ENCODE assay signal across 22 mouse cellular contexts in the genomic region with DNA sequence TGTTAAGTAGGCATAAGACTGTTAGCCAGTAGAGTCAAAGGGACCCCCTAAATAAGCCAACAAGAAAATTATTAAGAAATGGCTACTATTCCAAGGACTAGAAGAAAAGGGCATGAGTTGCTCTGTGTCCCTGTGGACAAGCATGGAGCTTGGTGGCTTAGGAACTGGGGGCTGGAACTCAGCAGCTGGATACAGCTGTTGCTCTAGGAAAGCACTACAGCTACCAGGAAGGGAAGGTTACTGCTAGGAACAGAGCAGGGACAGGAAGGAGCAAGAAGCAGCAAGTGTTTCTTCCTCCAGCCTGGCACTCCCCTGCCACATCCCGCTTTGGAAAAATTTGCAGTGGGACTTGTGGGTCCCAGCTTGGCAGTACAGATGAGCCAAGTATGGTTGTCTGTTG.
A peak's percentile ranks its signal among the peaks of the same experiment; 100 is the strongest.
DNase-seq lines count a peak whose midpoint lies in the region; ATAC-seq and TF ChIP-seq lines count a peak whose summit lies in the region.
"Had no signal": no experiment of that assay in that cellular context is flagged by ENCODE, and none has a peak within 500 bp of the region (broad histone marks: within the 10 kb centered on the region; RNA-seq: fewer than 3 reads in every experiment).

No protein-coding gene starts in this region.

- 82% methylated on average over 1 of the region's 1 CpGs for WGBS in heart, adult 2 months
- 77% methylated on average over 1 of the region's 1 CpGs for WGBS in heart, embryonic 11.5 days (ENCODE audit: insufficient replicate concordance)
- WGBS in stomach, embryonic 16.5 days: 57% methylated on average over 1 of the region's 1 CpGs

- peak; percentile 77; the same call in 1 of the 2 replicates for TF ChIP-seq EP300 in heart, adult 2 months (IDR thresholded peaks at IDR 0.05; ENCODE audit: insufficient read depth, low read depth, low read length)

- peak; percentile 32 to 38 for DNase-seq in heart, adult 2 months
- peak; percentile 24 to 36 for DNase-seq in kidney, postnatal 4 days
- DNase-seq in kidney, adult 8-10 months: no peak
- peak; percentile 15 to 27 for DNase-seq in heart, postnatal 36 days
- DNase-seq in embryo, embryonic 10.5 days (ENCODE audit: low spot score): no peak
- DNase-seq: adrenal gland, postnatal 14 days; cerebellum, adult 9-11 months; gastrocnemius, postnatal 14 days; liver; retina, postnatal 1 day; thymus, postnatal 4 days had no signal

- H3K27me3 ChIP-seq in heart, adult 2 months (ENCODE audit: control insufficient read depth, insufficient read depth, low read length): no peaks in the 10 kb centered on the region
- no peaks in the 10 kb centered on the region for H3K27me3 ChIP-seq in heart, embryonic 11.5 days (ENCODE audit: control insufficient read depth, insufficient read depth, low read length)
- no peaks in the 10 kb centered on the region for H3K27me3 ChIP-seq in stomach, embryonic 16.5 days (ENCODE audit: control insufficient read depth, insufficient read depth, low read length)
- H3K27me3 ChIP-seq: embryonic facial prominence, embryonic 12.5 days; forebrain, embryonic 13.5 days had no signal

- no peak overlapping the region for H3K4me3 ChIP-seq in heart, adult 2 months
- H3K4me3 ChIP-seq in heart, embryonic 11.5 days (ENCODE audit: low read depth, low read length): no peak overlapping the region
- no peak overlapping the region for H3K4me3 ChIP-seq in stomach, embryonic 16.5 days (replicated peaks; ENCODE audit: low read length)
- H3K4me3 ChIP-seq: embryonic facial prominence, embryonic 12.5 days; erythroblast, embryonic 14.5 days; forebrain, embryonic 13.5 days; midbrain, embryonic 10.5 days had no signal

- H3K4me1 ChIP-seq in heart, adult 2 months (ENCODE audit: control insufficient read depth, insufficient read depth, low read length): peaks cover 4% of the 10 kb centered on the region
- H3K4me1 ChIP-seq in heart, embryonic 11.5 days (ENCODE audit: control insufficient read depth, insufficient read depth, low read length): no peaks in the 10 kb centered on the region
- H3K4me1 ChIP-seq in stomach, embryonic 16.5 days (ENCODE audit: control insufficient read depth, insufficient read depth, low read length): no peaks in the 10 kb centered on the region
- H3K4me1 ChIP-seq: embryonic facial prominence, embryonic 12.5 days; forebrain, embryonic 13.5 days; midbrain, embryonic 10.5 days had no signal

- H3K36me3 ChIP-seq in heart, adult 2 months (ENCODE audit: control insufficient read depth, insufficient read depth, low read length): peaks cover 3% of the 10 kb centered on the region; the same call in 1 of the 2 replicates
- H3K36me3 ChIP-seq in heart, embryonic 11.5 days (ENCODE audit: control insufficient read depth, insufficient read depth, low read length): no peaks in the 10 kb centered on the region
- H3K36me3 ChIP-seq in stomach, embryonic 16.5 days (ENCODE audit: control insufficient read depth, insufficient read depth, low read length): no peaks in the 10 kb centered on the region
- H3K36me3 ChIP-seq: embryonic facial prominence, embryonic 12.5 days; G1E; midbrain, embryonic 10.5 days had no signal

- no peaks in the 10 kb centered on the region for H3K79me2 ChIP-seq in heart, adult 2 months (replicated peaks; ENCODE audit: control insufficient read depth, insufficient read depth, low read length)

- no peaks in the 10 kb centered on the region for H3K9me3 ChIP-seq in heart, embryonic 11.5 days (replicated peaks; ENCODE audit: control insufficient read depth, low read length)
- H3K9me3 ChIP-seq in stomach, embryonic 16.5 days (replicated peaks; ENCODE audit: control insufficient read depth, low read length): no peaks in the 10 kb centered on the region
- H3K9me3 ChIP-seq: embryonic facial prominence, embryonic 12.5 days; forebrain, embryonic 13.5 days; G1E; midbrain, embryonic 10.5 days had no signal

- H3K9ac ChIP-seq in heart, adult 2 months (ENCODE audit: low read depth, low read length): no peak overlapping the region
- no peak overlapping the region for H3K9ac ChIP-seq in heart, embryonic 11.5 days (ENCODE audit: low read depth, low read length)
- no peak overlapping the region for H3K9ac ChIP-seq in stomach, embryonic 16.5 days (ENCODE audit: low read length)
- H3K9ac ChIP-seq: embryonic facial prominence, embryonic 12.5 days; forebrain, embryonic 13.5 days; hindbrain, embryonic 14.5 days had no signal

- no peak overlapping the region for H3K27ac ChIP-seq in heart, adult 2 months
- H3K27ac ChIP-seq in heart, embryonic 11.5 days (ENCODE audit: low read depth, low read length): no peak overlapping the region
- peak overlapping the region; percentile 9; the same call in 1 of the 2 replicates for H3K27ac ChIP-seq in stomach, embryonic 16.5 days (ENCODE audit: low read length)
- H3K27ac ChIP-seq: embryonic facial prominence, embryonic 12.5 days; forebrain, embryonic 13.5 days; hindbrain, embryonic 14.5 days; macrophage; midbrain, embryonic 10.5 days had no signal

- H3K4me2 ChIP-seq in heart, embryonic 11.5 days: no peak overlapping the region
- H3K4me2 ChIP-seq in stomach, embryonic 16.5 days (ENCODE audit: low read depth, low read length): no peak overlapping the region
- H3K4me2 ChIP-seq: embryonic facial prominence, embryonic 12.5 days; forebrain, embryonic 13.5 days; hindbrain, embryonic 14.5 days had no signal

- TF ChIP-seq POLR2A in heart, adult 2 months (IDR thresholded peaks at IDR 0.05; ENCODE audit: insufficient read depth, low read depth, low read length): no peak

- intact Hi-C loops in heart, adult 2 months (cut with DNase I): loop anchor here (5.0 kb wide), 1 partner anchor 142 kb away; no protein-coding TSS in a partner anchor
- intact Hi-C loops in heart, postnatal 36 days (cut with DNase I): loop anchor here (10.0 kb wide), 1 partner anchor 150 kb away; no protein-coding TSS in a partner anchor

- ATAC-seq in heart, embryonic 11.5 days (replicated peaks; ENCODE audit: insufficient number of reproducible peaks, low FRiP score, low TSS enrichment): no peak
- ATAC-seq in stomach, embryonic 16.5 days (ENCODE audit: insufficient read depth, low FRiP score): peak; percentile 62; the same call in 1 of the 2 replicates
- ATAC-seq in monocyte, adult 5-6 weeks (replicated peaks; ENCODE audit: insufficient number of reproducible peaks, low FRiP score, low TSS enrichment, poor library complexity, severe bottlenecking): no peak
- ATAC-seq: activated CD4-positive, CD25-positive, alpha-beta regulatory T cell, adult 4 months; forebrain, embryonic 13.5 days had no signal

- no peak for TF ChIP-seq CTCF in heart, adult 2 months (IDR thresholded peaks at IDR 0.05)

Comparison
In these comparisons a context has a peak if more than half of its experiments do, and no peak if none do; other contexts are left out.
1. DNase-seq: peak in heart, adult 2 months (2 of 2), kidney, postnatal 4 days (2 of 2) and heart, postnatal 36 days (2 of 2); none in kidney, adult 8-10 months (0 of 2) and embryo, embryonic 10.5 days (single experiment).